Mouse (Mus musculus) CD4-positive helper T cell, adult 2 months (primary cell): ENCODE measurements around the gene Cct3.
A peak's percentile ranks its signal among the peaks of the same experiment; 100 is the strongest.
"Not testable (repeated sequence)": the region's sequence is repeated elsewhere in the genome, so short reads cannot be mapped to it uniquely, and the experiment has no call there.

ENCODE experiments used
- DNase-seq: peaks from one replicate; pipeline ENCODE4 v3.0.0-alpha.2; 2012; ENCODE audit warnings: low read depth, missing footprints, low spot score

Gene Cct3

DNA sequence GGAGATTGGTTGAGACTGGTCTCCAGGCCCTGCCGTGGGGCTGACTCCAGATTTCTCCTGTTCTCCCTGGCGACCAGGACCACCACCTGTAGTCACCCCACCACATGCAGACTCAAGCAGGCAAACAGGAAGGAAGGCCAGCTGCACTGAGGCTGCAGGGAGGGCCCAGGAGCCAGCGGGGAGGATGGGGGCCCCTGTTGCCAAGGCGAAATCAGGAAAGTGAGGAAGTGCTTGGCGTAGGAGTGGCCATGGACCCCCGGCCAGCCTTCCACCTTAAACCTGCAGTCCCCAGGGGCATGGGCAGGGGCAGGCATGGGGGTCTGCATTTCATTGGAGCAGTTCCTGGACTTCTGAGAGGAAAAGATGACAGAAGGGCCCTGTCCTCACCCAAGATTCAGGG, 64.2 kb downstream of the Cct3 start:
- DNase-seq: no peak

DNA sequence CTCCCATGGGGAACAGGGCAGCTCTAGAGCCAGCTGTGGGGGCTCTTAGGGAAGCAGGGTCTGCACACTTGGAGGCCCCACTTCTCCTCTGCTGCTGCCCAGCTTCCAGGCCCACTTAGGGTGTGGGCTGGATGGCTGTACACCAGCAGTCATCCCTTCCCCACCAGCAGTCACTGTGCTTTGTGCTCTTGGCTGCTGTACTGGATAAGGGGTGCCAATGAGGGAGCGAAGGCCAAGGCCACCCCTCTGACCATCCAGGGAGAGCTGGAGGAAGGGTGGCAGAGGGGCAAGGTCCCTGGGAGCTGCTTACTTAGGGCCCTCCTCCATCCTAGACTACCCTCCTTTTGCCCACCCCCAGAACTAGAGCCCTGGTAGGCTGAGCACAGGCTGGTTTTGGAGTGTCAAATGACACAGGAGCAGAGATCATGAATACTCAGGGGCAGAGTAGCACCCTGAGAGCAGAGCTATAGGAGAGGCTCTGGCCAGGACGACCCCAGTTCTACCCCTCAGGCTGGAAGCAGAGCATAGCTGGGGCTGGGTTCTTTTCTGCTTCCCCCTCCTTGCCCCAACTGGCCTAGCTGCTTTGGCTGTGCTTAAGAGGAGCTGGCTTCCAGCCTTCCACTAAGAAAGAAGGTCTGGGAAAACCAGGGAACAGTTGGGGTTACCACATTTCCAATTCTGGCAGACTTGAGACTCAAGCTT, 64.8 kb downstream of the Cct3 start:
- no peak for DNase-seq

DNA sequence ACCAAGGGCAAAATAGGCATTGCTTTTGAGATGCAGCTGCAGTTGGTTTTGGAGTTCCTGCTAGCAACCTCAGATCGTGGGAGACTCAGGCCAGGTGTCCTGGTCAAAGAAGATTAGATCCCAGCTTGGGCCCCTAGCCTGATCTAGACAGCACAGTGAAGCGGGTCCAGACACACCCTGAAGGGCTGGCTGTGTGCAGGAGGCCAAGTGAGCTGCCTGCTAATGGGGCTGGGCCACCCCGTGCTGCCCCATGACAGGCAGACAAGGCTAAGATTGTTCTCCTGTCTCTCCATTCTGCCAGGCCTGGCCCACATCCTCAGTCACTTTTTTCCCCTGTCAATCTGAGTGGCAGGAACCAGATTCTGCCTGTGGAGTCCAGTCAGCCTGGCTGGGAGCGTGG, 66.8 kb downstream of the Cct3 start:
- no peak for DNase-seq

DNA sequence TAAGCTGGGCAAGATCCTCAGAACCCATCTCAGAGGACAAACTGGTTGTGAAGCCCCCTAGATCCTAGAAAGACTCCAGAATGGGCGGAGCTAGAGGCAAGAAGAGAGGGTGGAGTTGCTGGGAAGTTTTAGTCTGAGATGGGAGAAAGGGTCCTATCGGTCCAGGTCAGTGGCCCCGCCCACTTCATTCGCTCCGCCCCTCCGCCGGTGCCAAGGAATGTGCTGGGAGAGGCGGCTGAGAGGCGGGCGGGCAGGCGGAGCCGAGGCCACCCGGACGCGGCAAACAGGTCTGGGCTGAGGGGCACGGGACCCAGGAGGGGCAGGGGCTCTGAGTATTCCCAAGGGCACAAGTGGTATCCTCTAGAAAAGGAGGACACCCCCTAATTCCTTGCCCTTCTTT, 67.4 kb downstream of the Cct3 start, which contains the start of gene Paqr6:
Paqr6 (plus strand) TSS at position 248 of the 400 bp plus-strand sequence.
- no peak for DNase-seq

DNA sequence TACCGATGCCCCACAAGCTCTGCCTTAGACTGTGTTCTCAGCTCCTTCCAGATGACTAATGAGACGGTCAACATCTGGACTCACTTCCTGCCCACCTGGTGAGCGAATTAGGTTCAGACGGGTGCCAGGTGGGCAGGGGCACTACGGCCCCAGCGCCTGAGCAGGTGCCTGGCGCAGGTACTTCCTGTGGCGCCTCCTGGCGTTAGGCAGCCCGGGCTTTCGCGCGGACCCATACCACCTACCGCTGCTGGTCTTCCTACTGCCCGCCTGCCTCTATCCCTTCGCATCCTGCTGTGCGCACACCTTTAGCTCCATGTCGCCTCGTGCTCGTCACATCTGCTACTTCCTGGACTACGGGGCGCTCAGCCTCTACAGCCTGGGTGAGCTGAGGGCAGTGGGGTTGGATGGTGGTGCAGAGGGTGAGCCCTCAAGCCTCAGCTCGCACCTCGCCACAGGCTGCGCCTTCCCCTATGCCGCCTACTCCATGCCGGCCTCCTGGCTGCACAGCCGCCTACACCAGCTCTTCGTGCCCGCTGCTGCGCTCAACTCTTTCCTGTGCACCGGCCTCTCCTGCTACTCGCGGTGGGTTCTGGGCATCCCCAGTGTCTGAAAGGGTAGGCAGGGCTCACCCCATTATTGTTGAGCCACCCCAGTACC, 68.9 kb downstream of the Cct3 start:
- no peak for DNase-seq

DNA sequence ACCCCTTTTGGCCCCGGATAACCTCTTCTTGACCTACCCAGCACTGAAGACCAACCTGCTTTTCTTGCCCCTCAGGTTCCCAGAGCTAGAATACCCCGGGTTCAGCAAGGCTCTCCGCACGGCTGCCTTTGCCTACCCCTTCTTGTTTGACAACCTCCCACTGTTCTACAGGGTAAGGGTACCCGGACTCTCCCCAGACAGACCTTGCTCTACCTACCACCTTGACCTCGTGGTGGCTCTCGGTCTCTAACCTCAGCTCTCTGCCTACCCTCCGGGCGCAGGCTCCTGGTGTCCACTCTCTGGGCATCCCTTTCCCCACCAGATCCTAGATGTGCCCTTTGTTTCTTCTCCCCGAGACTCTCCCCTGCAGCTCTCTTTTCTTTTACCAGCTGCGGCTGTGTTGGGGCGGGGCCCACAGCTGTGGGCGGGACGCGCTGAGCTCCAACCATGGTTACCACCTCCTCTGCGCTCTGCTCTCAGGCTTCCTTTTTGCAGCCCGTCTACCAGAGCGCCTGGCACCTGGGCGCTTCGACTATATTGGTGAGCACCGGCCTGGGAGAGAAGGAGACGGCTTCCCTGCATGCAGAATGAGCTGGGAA, 70.0 kb downstream of the Cct3 start:
- peak; percentile 52 for DNase-seq

DNA sequence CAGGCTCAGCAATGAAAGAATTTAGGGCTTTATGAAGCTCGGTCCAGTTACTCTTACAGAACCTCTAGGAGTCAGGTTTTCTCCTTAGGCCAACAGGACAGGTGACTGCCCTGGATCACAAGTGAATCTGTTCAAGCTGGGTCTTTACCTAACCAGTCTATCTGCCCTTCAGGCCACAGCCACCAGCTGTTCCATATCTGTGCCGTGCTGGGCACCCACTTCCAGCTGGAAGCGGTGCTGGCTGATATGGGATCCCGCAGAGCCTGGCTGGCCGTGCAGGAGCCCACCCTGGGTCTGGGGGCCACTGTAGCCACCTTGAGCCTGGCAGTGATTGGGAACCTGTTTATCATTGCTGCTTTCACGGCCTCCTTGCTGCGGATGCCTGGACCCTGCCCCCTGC, 70.6 kb downstream of the Cct3 start:
- DNase-seq: not testable (repeated sequence)

DNA sequence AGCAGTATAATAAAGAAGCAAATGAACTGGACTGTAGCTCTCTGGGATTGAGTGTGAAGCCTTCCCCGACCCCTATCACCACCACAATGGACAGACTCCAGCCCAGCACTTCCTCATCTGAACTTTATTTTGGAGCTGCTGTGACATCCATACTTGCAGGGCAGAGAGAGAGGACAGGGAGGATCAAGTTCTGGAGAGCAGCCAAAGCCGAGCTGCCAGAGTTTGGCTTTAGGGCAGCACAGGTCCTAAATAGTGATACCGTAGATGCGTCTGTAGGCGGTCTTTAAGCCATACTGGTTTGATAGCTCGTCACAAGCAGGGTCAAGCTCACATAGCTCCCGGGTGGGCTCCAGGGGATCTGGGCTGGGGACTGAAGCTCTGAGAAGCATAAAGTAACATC, 71.6 kb downstream of the Cct3 start:
- not testable (repeated sequence) for DNase-seq
